Mouse (Mus musculus): ENCODE data around the gene Trp53i11. TPM values are rescaled to one million over a fixed set of nuclear protein-coding genes. Genes with fewer than 3 reads are reported as not detected.

Gene Trp53i11
- polyA plus RNA-seq, 1 experiment from 2014 or later, result 261 TPM

GRCm38 (mm10) chr2:93176193-93176798 lies 11.1 kb upstream of the Trp53i11 start:
- 15% methylated on average over 4 of the region's 4 CpGs for WGBS
- DNase-seq (ENCODE audit: low spot score) (no peak), ATAC-seq (ENCODE audit: insufficient read depth, low FRiP score, low TSS enrichment) (peak; percentile 15; the same call in 1 of the 2 replicates)
- Histone ChIP-seq H3K9ac (ENCODE audit: low read length) (0 out of 2 replicates have a peak overlapping the region, but pooled peaks have one; percentile 7), H3K27me3 (ENCODE audit: control insufficient read depth, insufficient read depth, low read length) (0 out of 2 replicates have a peak, but pooled peaks cover 5% of the 10 kb centered on the region), H3K27ac (ENCODE audit: low read depth, low read length) (peak overlapping the region; percentile 81), H3K36me3 (ENCODE audit: control insufficient read depth, insufficient read depth, low read length) (no peaks in the 10 kb centered on the region), H3K4me3 (ENCODE audit: low read depth, low read length) (no peak overlapping the region), H3K4me2 (ENCODE audit: low read depth) (peak overlapping the region; percentile 15; the same call in 1 of the 2 replicates), H3K9me3 (ENCODE audit: control insufficient read depth, low read length) (no peaks in the 10 kb centered on the region), H3K4me1 (ENCODE audit: control insufficient read depth, insufficient read depth, low read length) (peaks cover 49% of the 10 kb centered on the region)

GRCm38 (mm10) chr2:93176871-93177667 lies 10.3 kb upstream of the Trp53i11 start:
- peak; percentile 67 for ATAC-seq (ENCODE audit: insufficient read depth, low FRiP score, low TSS enrichment)
- WGBS, result 2% methylated on average over 17 of the region's 17 CpGs
- H3K4me1 ChIP-seq (ENCODE audit: control insufficient read depth, insufficient read depth, low read length), result peaks cover 49% of the 10 kb centered on the region
- no peak overlapping the region for H3K4me3 ChIP-seq (ENCODE audit: low read depth, low read length)
- H3K36me3 ChIP-seq (ENCODE audit: control insufficient read depth, insufficient read depth, low read length), result no peaks in the 10 kb centered on the region
- 0 out of 2 replicates have a peak, but pooled peaks cover 5% of the 10 kb centered on the region for H3K27me3 ChIP-seq (ENCODE audit: control insufficient read depth, insufficient read depth, low read length)
- no peaks in the 10 kb centered on the region for H3K9me3 ChIP-seq (ENCODE audit: control insufficient read depth, low read length)
- DNase-seq (ENCODE audit: low spot score), result peak; percentile 87
- H3K4me2 ChIP-seq (ENCODE audit: low read depth), result peak overlapping the region; percentile 15
- H3K27ac ChIP-seq (ENCODE audit: low read depth, low read length), result peak overlapping the region; percentile 81
- peak overlapping the region; percentile 37; the same call in 1 of the 2 replicates for H3K9ac ChIP-seq (ENCODE audit: low read length)

GRCm38 (mm10) chr2:93177668-93178312 lies 9.6 kb upstream of the Trp53i11 start:
- H3K4me2 ChIP-seq (ENCODE audit: low read depth), result no peak overlapping the region

GRCm38 (mm10) chr2:93178313-93178677 lies 9.1 kb upstream of the Trp53i11 start:
- H3K4me3 ChIP-seq (ENCODE audit: low read depth, low read length), result no peak overlapping the region
- ATAC-seq (ENCODE audit: insufficient read depth, low FRiP score, low TSS enrichment) (no peak), DNase-seq (ENCODE audit: low spot score) (no peak)
- H3K27me3 ChIP-seq (ENCODE audit: control insufficient read depth, insufficient read depth, low read length), result 0 out of 2 replicates have a peak, but pooled peaks cover 5% of the 10 kb centered on the region
- no peaks in the 10 kb centered on the region for H3K36me3 ChIP-seq (ENCODE audit: control insufficient read depth, insufficient read depth, low read length)
- no peaks in the 10 kb centered on the region for H3K9me3 ChIP-seq (ENCODE audit: control insufficient read depth, low read length)
- 0 out of 2 replicates have a peak overlapping the region, but pooled peaks have one; percentile 18 for H3K9ac ChIP-seq (ENCODE audit: low read length)
- peaks cover 49% of the 10 kb centered on the region for H3K4me1 ChIP-seq (ENCODE audit: control insufficient read depth, insufficient read depth, low read length)
- WGBS, result 67% methylated on average over 4 of the region's 4 CpGs
- no peak overlapping the region for H3K4me2 ChIP-seq (ENCODE audit: low read depth)
- H3K27ac ChIP-seq (ENCODE audit: low read depth, low read length), result peak overlapping the region; percentile 63; the same call in 1 of the 2 replicates

More at GRCm38 (mm10) chr2:93177668-93178312, 9.6 kb upstream of the Trp53i11 start:
- DNase-seq (ENCODE audit: low spot score) (no peak), ATAC-seq (ENCODE audit: insufficient read depth, low FRiP score, low TSS enrichment) (no peak; the same call in 1 of the 2 replicates)
- Histone ChIP-seq H3K27me3 (ENCODE audit: control insufficient read depth, insufficient read depth, low read length) (0 out of 2 replicates have a peak, but pooled peaks cover 5% of the 10 kb centered on the region), H3K36me3 (ENCODE audit: control insufficient read depth, insufficient read depth, low read length) (no peaks in the 10 kb centered on the region), H3K4me3 (ENCODE audit: low read depth, low read length) (no peak overlapping the region), H3K9ac (ENCODE audit: low read length) (no peak overlapping the region), H3K9me3 (ENCODE audit: control insufficient read depth, low read length) (no peaks in the 10 kb centered on the region), H3K4me1 (ENCODE audit: control insufficient read depth, insufficient read depth, low read length) (peaks cover 49% of the 10 kb centered on the region), H3K27ac (ENCODE audit: low read depth, low read length) (peak overlapping the region; percentile 81)
- WGBS, result 71% methylated on average over 20 of the region's 20 CpGs

- Histone ChIP-seq H3K9me3 (ENCODE audit: control insufficient read depth, low read length) (no peaks in the 10 kb centered on the region), H3K27me3 (ENCODE audit: control insufficient read depth, insufficient read depth, low read length) (0 out of 2 replicates have a peak, but pooled peaks cover 5% of the 10 kb centered on the region), H3K36me3 (ENCODE audit: control insufficient read depth, insufficient read depth, low read length) (no peaks in the 10 kb centered on the region), H3K4me1 (ENCODE audit: control insufficient read depth, insufficient read depth, low read length) (peaks cover 45% of the 10 kb centered on the region), H3K4me3 (ENCODE audit: low read depth, low read length) (no peak overlapping the region; the same call in 1 of the 2 replicates), H3K4me2 (ENCODE audit: low read depth) (peak overlapping the region; percentile 64), H3K9ac (ENCODE audit: low read length) (peak overlapping the region; percentile 73), H3K27ac (ENCODE audit: low read depth, low read length) (peak overlapping the region; percentile 65; the same call in 1 of the 2 replicates)
- DNase-seq (ENCODE audit: low spot score), result no peak
- 40% methylated on average over 5 of the region's 5 CpGs for WGBS
- ATAC-seq (ENCODE audit: insufficient read depth, low FRiP score, low TSS enrichment), result no peak
These were observed 7.7 kb upstream of the Trp53i11 start for GRCm38 (mm10) chr2:93179603-93180002.

GRCm38 (mm10) chr2:93180077-93180844 lies 7.1 kb upstream of the Trp53i11 start:
- H3K9ac ChIP-seq (ENCODE audit: low read length), result peak overlapping the region; percentile 73
- H3K27ac ChIP-seq (ENCODE audit: low read depth, low read length), result peak overlapping the region; percentile 65
- peak overlapping the region; percentile 64 for H3K4me2 ChIP-seq (ENCODE audit: low read depth)
- ATAC-seq (ENCODE audit: insufficient read depth, low FRiP score, low TSS enrichment) (no peak), DNase-seq (ENCODE audit: low spot score) (peak; percentile 66)
- H3K27me3 ChIP-seq (ENCODE audit: control insufficient read depth, insufficient read depth, low read length), result 0 out of 2 replicates have a peak, but pooled peaks cover 5% of the 10 kb centered on the region
- no peaks in the 10 kb centered on the region for H3K9me3 ChIP-seq (ENCODE audit: control insufficient read depth, low read length)
- H3K4me3 ChIP-seq (ENCODE audit: low read depth, low read length), result peak overlapping the region; percentile 22
- H3K36me3 ChIP-seq (ENCODE audit: control insufficient read depth, insufficient read depth, low read length), result no peaks in the 10 kb centered on the region
- WGBS, result 3% methylated on average over 41 of the region's 41 CpGs
- H3K4me1 ChIP-seq (ENCODE audit: control insufficient read depth, insufficient read depth, low read length), result peaks cover 40% of the 10 kb centered on the region

GRCm38 (mm10) chr2:93182859-93183258 lies 4.5 kb upstream of the Trp53i11 start:
- peaks cover 21% of the 10 kb centered on the region for H3K4me1 ChIP-seq (ENCODE audit: control insufficient read depth, insufficient read depth, low read length)

More at GRCm38 (mm10) chr2:93182859-93183258, 4.5 kb upstream of the Trp53i11 start:
- DNase-seq (ENCODE audit: low spot score) (no peak), ATAC-seq (ENCODE audit: insufficient read depth, low FRiP score, low TSS enrichment) (no peak)
- Histone ChIP-seq H3K9ac (ENCODE audit: low read length) (no peak overlapping the region), H3K4me2 (ENCODE audit: low read depth) (no peak overlapping the region), H3K4me3 (ENCODE audit: low read depth, low read length) (no peak overlapping the region), H3K9me3 (ENCODE audit: control insufficient read depth, low read length) (no peaks in the 10 kb centered on the region), H3K27me3 (ENCODE audit: control insufficient read depth, insufficient read depth, low read length) (0 out of 2 replicates have a peak, but pooled peaks cover 5% of the 10 kb centered on the region), H3K36me3 (ENCODE audit: control insufficient read depth, insufficient read depth, low read length) (no peaks in the 10 kb centered on the region), H3K27ac (ENCODE audit: low read depth, low read length) (no peak overlapping the region)
- WGBS, result 79% methylated on average over 11 of the region's 11 CpGs

Measured in neural tube, embryonic 11.5 days (tissue).